Mouse (Mus musculus): ENCODE data around the gene Tmem252.
"Not testable (repeated sequence)": the region's sequence is repeated elsewhere in the genome, so short reads cannot be mapped to it uniquely, and the experiment has no call there.

Tmem252 gene

GRCm38 (mm10) chr19:24683016-24683720, 9.4 kb downstream of the Tmem252 start:
- DNase-seq = no peak

GRCm38 (mm10) chr19:24686411-24686810, 12.6 kb downstream of the Tmem252 start:
- DNase-seq = no peak

GRCm38 (mm10) chr19:24688327-24688726, 14.5 kb downstream of the Tmem252 start:
- no peak for DNase-seq

GRCm38 (mm10) chr19:24689531-24689930, 15.7 kb downstream of the Tmem252 start:
- no peak for DNase-seq

DNA sequence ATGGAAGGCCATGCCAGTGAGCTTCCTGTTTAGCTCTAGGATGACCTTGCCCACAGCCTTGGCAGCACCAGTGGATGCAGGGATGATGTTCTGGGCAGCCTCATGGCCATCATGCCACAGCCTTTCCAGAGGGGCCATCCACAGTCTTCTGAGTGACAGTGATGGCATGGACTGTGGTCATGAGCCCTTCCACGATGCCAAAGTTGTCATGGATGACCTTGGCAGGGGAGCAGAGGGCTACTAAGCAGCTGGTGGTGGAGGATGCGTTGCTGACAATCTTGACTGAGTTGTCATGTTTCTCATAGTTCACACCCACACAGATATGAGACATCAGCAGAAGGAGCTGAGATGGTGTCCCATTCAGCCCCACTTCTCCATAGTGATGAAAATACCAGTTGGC, 18.9 kb downstream of the Tmem252 start:
- DNase-seq = no peak

GRCm38 (mm10) chr19:24697946-24698345, 24.1 kb downstream of the Tmem252 start:
- no peak for DNase-seq

DNA sequence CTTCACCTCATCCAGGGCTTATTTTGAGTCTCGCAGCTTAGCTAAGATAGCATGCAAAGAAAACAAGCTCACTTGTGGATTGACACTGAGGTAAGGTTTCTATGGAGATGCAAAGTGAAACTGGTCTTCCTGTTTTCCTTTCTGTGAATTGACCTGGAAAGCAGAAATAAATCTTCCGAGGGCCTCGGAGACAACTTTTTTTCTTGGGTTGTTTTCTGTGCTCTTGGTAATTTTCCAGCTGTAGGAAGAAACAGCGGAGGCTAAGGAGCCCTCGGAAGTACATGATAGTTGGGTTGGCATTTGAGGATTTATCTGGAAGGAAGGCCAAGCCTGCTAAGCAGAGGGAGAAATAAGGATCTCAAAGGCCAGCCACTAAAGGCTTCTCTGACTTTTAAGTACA, 24.8 kb downstream of the Tmem252 start:
- DNase-seq = no peak

DNA sequence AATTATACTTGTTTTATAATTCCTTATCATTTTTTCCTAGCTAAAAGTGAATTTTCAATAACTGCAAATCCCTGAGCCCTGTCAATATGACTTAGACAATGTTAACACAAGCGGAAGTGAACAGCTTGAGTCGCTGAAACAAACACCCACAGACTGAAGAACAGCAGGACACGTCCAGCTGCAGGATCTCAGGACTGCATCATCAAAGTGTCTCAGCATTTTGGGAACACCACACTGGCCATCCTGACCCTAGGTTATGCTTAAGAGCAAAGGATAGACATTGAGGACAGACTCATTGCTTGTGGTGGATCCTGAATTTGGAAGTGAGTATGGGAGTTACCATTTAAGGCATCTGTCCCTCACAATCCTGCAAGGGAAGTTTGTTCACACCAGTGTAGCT, 25.4 kb downstream of the Tmem252 start:
- peak; percentile 23 to 65 for DNase-seq

GRCm38 (mm10) chr19:24699910-24700309, 26.1 kb downstream of the Tmem252 start:
- no peak for DNase-seq

GRCm38 (mm10) chr19:24700664-24701063, 26.9 kb downstream of the Tmem252 start:
- no peak for DNase-seq

DNA sequence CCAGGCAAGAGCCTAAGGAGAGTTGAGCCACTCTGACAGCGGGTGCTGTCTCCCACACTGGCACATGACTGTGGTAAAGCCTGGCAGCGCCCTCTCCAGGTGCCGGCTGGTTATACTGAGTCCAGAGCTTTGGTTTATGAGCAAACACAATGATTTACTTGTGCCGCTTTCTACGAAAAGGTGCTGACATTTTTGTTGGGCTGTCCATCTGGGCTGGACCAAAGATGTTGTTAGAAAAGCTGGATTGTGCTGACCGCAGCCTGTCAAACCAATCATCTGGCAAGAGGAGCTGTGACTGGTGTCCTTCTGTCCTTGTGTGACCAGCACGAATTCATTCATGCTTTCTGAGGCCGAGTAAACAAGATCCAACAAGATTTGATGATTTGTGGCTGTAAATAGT, 27.9 kb downstream of the Tmem252 start:
- peak in 1 of 2 experiments; percentile 45 for DNase-seq

- DNase-seq = not testable (repeated sequence)
These were observed 29.4 kb downstream of the Tmem252 start for GRCm38 (mm10) chr19:24703168-24703567.

- peak; percentile 30 to 31 for DNase-seq
These were observed 29.9 kb downstream of the Tmem252 start for GRCm38 (mm10) chr19:24703680-24704079.

DNA sequence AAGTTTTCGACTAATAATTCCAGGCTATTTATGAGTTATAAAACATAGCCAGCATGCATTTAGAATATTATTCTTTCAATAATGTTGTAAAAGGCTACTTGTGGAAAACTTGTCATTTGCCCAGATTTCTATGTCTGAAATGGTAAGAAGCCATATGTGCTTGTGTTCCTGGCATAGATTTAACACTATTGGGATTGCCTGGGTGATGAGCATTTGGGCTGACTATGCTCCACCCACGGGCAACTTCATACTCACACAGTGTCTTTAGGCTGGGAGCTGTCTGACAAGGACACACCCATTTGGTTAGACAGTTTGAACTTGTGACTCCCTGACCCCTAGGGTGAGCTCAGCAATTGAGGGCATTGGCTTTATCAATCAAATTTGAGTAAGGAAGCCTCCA, 30.5 kb downstream of the Tmem252 start:
- DNase-seq = no peak

DNA sequence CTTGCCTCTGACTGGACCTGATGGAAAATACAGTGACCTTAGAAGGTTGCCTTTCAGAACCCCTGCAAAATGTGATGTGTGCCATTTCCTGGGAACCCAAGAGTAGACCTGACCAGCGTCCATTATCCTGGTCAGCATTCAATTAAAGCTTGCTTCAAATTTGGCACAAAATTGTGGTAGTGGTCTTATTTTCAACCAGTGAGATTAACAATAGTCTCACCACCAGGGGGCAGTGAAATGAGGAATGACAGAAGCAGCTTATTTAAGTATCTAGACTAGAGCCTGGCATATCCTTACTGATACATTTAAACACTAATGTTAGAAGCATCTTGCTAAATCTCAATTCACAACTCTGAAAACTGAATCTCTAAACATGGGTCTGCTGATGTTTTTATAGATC, 31.6 kb downstream of the Tmem252 start:
- DNase-seq = no peak

DNA sequence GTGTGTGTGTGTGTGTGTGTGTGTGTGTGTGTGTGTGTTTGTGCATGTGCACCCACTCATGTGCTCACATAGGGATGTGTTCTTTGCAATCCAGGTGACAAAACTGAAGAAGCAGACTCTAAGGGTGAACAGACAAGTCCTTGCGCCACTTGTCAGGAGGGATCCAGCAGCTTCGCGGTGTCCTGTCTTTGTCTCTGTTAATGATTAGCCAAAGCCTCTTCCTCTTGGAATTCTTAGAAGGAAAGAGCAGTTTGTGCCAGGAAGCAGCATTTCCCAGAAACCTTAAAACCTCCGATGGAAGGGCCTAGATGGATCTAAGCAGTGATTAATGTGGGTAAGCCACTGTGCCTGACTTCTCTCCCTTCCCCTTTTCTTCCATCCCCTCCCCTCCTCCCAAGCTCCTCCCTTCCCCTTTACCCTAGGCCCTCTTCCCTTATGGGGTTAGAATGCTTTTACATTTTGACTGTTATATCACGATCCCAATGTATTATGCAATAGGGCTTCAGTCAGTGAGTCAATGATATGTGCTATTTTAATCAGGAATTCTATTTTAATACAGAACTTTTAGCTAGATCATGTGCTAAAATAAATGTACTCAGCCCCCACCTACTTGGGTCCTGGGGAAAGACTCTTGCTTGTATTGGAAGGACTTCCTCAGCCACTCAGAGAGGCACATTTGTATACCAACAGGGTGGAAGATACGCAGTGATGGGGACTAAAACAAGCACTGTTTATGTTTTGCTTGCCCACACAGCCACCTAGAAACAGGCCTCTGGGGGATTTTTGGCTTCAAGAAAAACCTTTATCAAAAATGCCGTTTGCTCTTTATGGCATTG, 33.5 kb downstream of the Tmem252 start:
- DNase-seq = no peak

DNA sequence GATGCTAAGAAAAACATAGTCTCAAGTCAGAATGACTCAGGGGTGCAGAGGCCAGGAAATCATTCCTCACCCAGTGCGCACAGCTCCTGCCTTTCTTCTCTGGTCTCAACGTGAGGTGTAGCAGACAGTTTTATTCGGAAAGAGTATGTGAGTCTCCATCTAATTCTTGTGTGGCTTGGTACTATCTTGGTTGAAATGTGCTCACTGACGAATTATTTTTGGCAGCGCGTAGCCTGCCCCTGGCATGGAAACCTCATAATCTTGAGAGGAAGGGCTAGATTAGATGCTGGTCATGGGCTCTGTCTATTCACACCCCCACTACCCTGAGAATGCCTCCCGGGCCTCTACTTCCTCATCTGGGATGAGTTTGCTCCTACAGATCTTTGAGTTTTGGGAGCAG, 34.2 kb downstream of the Tmem252 start:
- DNase-seq = no peak

DNA sequence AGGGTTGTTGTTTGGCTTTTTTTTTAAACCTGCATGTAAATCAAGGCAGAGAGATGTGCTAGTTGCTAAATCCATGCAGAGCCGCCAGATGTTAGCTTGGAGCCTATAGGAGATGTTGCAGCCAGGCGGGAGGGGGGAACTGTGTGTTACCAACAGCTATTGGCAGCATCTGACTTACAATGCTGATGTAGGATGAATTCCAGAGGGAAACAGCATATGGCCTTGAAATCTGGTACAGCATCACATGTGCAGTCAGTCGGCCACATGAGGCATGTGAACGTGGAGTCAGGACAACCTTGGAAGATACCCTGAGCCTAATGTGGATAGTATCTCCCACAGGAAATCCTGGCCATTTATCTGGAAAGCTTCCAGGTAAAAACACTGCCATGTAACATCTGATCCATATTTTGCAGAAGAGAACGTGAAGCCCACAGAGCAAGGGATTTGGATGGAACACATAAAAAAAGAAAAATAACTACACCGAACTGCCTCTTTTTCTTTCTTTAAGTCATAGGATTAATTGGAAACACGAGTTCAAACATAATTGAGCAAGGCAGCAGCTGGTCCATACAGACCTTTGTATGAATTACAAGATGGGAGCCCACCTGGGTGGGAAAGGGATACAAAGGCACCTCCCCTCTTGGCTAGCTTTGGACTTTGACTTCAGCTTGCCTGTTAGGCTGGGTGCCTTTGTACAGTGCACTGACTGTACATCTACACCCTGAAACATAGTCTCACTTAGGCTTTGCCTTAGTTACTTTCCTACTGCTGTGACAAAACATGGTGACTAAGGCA, 42.7 kb downstream of the Tmem252 start:
- DNase-seq = no peak

DNA sequence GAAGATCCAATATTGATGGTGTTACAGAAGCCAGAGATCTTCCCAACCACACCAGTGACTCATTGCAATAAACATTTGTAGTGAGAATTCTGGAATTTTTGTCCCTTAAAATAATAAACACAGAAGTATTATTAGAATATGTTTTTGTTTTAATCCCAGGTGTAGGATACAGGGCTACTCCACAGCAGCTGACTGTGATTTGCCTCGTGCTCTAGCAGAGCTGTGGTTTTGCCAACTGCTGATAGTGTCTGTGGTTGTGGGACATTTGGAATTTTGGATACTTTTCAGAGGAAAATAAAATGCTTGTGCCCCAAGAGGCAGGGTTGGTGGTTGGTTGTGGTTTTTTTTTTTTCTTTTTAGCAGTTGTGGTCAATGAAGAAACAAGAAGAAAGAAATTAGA, 44.2 kb downstream of the Tmem252 start:
- no peak for DNase-seq

DNA sequence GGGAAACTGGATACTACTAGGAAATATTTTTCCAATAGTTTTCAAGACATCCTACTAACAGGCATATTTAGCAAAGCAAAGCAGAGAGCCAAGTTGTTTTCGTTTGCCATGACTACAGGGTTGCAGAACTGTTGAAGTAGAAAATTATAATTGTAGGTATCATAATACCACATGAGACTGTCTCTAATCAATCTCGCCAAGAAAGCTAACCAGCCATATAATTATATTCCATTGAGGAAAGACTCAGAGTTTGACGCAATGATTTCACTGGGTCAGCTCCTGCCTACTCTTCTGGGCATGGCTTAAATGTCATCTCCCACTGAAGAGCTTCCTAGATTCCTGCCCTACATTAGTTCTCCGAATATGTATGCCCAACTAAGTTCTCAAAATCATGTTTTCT, 45.7 kb downstream of the Tmem252 start:
- DNase-seq = no peak

- no peak for DNase-seq
These were observed 46.6 kb downstream of the Tmem252 start for GRCm38 (mm10) chr19:24720448-24720847.

DNA sequence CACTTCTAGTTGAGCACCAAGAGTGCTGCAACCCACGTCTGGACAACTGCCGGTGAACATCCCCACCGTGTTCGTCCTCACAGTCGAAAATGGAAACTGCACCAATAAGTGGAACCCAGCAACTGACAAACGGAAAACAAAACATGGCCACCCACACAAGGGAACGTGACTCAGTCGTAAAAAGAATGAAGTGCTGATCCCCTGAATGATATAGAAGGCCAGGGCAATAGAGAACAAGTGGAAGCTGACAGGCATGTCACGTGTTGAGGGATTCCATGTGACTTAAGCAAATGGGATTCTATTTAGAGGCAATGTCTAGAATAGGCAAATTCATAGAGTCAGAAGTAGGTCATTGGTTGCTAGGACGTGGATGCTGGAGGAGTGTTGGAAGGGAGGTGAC, 50.6 kb downstream of the Tmem252 start:
- DNase-seq = no peak

DNA sequence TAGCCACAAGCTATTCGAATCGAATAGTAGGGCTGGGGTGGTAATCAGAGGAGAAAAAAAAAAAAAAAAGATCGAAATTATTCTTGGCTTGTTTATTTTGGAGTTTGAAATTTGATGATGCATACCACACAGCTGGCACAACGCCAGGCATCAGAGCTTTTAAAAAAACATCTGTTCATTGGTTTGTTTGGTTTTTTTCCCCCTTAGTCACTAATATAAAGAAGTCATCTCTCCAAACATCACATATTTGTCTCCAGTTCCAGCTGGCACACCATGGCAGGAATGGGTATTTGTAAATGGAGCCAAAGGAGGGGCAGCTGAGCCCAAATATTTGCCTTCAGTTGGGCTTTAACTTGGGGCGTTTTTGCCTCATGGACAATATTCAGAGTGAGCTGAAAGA, 56.9 kb downstream of the Tmem252 start:
- DNase-seq = peak; percentile 38 to 64

Measured in lung, postnatal 4 days (tissue).